Mouse (Mus musculus) heart, embryonic 10.5 days (tissue): ENCODE data around the gene Arhgap31. TPM values are rescaled to one million over a fixed set of nuclear protein-coding genes. Genes with fewer than 3 reads are reported as not detected.
"Not testable (repeated sequence)": the region's sequence is repeated elsewhere in the genome, so short reads cannot be mapped to it uniquely, and the experiment has no call there.

Experiments
- DNase-seq: peaks from one replicate; pipeline ENCODE4 v3.0.0-alpha.2; 2017; ENCODE audit warnings: low spot score
- H3K27ac ChIP-seq: fragments of 300-500 bp; sonication (generic); 2 replicates; pipeline ENCODE4 v1.5.1; 2016; ENCODE audit warnings: mild to moderate bottlenecking
- H3K27me3 ChIP-seq: fragments of 300-500 bp; sonication (generic); 2 replicates; pipeline ENCODE4 v1.6.1; 2016; ENCODE audit warnings: mild to moderate bottlenecking; ENCODE audit not compliant: poor library complexity, insufficient read depth, severe bottlenecking
- H3K36me3 ChIP-seq: fragments of 300-500 bp; sonication (generic); 2 replicates; pipeline ENCODE4 v1.6.1; 2016; ENCODE audit warnings: mild to moderate bottlenecking, moderate library complexity
- H3K4me1 ChIP-seq: fragments of 300-500 bp; sonication (generic); 2 replicates; pipeline ENCODE4 v1.6.1; 2016; ENCODE audit warnings: mild to moderate bottlenecking
- H3K4me3 ChIP-seq: fragments of 300-500 bp; sonication (generic); 2 replicates; pipeline ENCODE4 v1.5.1; 2016; ENCODE audit warnings: mild to moderate bottlenecking, moderate library complexity
- H3K9me3 ChIP-seq: fragments of 300-500 bp; sonication (generic); 2 replicates; pipeline ENCODE4 v1.6.1; 2016; ENCODE audit warnings: mild to moderate bottlenecking, moderate library complexity
- WGBS: fragments of 180-500 bp; shearing (Covaris S2); methylation state at CpG from one replicate; pipeline ENCODE4 v1.1.7; 2016; 5-methylcytosine and 5-hydroxymethylcytosine counted together
- polyA plus RNA-seq: library from polyadenylated mRNA; unstranded; fragments of >200 nt; fragmentation: Nextera tagmentation; extraction: Ambion mirVana; gene quantifications from 2 replicates; pipeline ENCODE4 v1.2.1, GENCODE M21; 2016

Arhgap31 gene
- polyA plus RNA-seq, 1 experiment from 2014 or later, result 27.7 TPM

DNA sequence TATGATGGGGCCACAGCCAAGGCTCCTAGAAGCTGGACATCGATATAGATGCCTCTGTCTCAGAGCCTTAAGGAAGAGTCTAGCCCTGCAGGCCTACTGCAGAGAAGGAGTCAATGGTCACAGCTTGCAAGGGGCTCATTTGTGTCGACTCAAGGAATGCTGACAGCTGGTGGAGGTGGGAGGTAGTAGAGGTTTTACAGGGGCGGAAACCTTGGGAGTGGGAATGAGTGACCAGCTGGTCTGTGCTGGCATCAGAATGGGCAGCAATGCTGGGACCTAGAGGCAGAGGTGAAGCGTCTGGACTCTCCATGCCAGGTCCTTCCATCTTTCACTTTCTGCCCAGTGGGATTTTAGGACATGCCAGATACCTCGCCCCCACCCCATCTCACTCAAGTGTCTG, 17.5 kb downstream of the Arhgap31 start:
- WGBS, result 78% methylated on average over 5 of the region's 5 CpGs
- peaks cover 46% of the 10 kb centered on the region for H3K36me3 ChIP-seq
- H3K27ac ChIP-seq, result no peak overlapping the region
- DNase-seq, result no peak
- H3K4me3 ChIP-seq, result no peak overlapping the region
- no peaks in the 10 kb centered on the region for H3K27me3 ChIP-seq
- no peaks in the 10 kb centered on the region for H3K9me3 ChIP-seq
- H3K4me1 ChIP-seq, result peaks cover 34% of the 10 kb centered on the region

DNA sequence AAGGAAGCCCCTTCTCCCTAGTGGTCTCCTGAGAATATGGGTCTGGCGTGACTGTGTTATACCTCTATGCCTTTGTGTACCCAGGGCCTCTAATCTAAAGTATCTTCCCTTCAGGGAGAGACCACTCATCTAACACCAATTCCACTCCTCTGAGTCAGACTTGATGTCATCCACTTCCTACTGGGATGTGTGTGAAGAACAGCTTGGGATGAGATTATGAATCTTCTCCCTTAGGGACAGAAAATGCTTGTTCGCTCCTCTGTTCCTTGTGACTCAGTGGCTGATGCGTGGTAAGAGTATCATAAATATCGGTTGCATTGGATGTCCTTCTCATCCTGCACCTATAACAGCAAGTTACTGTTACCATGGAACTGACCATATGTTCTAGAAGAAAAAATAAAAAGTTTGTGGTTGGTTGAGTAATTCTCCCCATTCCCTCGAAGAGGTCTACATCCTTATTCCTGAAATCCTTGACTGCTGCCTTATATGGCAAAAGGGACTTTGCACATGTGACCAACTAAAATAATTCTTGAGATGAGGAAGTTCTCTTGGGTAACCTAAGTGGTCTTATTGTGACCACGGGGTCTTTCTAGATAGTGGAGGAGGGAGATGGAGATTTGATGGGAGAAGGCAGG, 18.1 kb downstream of the Arhgap31 start:
- H3K4me1 ChIP-seq, result peaks cover 34% of the 10 kb centered on the region
- H3K27ac ChIP-seq, result no peak overlapping the region
- no peak overlapping the region for H3K4me3 ChIP-seq
- H3K27me3 ChIP-seq, result no peaks in the 10 kb centered on the region
- no peaks in the 10 kb centered on the region for H3K9me3 ChIP-seq
- peaks cover 50% of the 10 kb centered on the region for H3K36me3 ChIP-seq
- 81% methylated on average over 6 of the region's 6 CpGs for WGBS
- no peak for DNase-seq

DNA sequence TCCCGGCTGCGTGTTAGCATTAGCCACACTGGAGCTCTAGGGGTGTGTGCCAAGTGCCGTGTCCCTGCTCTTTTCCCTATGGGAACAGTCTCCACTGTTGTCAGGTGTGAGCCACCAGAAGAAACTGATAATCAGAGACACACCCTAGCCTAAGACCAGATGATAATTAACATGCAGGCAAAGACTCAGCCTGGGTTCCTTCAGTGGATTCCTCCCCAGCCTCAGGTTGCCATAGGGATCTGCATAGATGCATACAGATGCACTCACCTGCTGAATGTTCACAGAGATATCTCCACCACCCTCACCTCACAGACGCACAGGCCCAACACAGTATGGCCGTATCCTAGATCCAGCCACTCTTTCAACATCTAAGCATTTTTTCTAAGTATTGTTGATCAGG, 22.6 kb downstream of the Arhgap31 start:
- Histone ChIP-seq H3K27ac (no peak overlapping the region), H3K27me3 (no peaks in the 10 kb centered on the region), H3K4me1 (peaks cover 49% of the 10 kb centered on the region), H3K9me3 (no peaks in the 10 kb centered on the region), H3K4me3 (no peak overlapping the region), H3K36me3 (peaks cover 64% of the 10 kb centered on the region)
- 82% methylated on average over 5 of the region's 5 CpGs for WGBS
- no peak for DNase-seq

DNA sequence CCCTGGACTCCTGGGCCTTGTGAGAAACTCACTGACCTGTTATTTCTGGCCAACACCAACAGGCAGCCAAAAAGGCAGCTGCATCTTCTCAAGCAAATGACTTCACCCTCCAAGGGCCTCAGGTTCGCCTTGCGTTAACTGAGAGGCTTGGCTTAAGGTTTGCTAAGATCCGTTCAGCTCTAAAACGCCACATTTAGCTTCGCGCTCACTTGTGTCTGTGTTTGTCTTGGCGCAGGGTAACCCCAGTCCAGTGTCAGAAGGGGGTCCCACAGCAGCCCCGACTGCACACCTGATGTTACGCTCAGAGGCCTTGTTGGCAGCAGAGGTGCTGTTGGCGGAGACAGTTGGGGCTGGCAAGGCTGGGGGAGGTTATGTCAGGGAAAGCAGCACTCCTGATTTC, 23.3 kb downstream of the Arhgap31 start:
- 83% methylated on average over 10 of the region's 10 CpGs for WGBS
- H3K4me3 ChIP-seq, result no peak overlapping the region
- DNase-seq, result no peak
- H3K4me1 ChIP-seq, result peaks cover 46% of the 10 kb centered on the region
- H3K27me3 ChIP-seq, result no peaks in the 10 kb centered on the region
- H3K9me3 ChIP-seq, result no peaks in the 10 kb centered on the region
- H3K27ac ChIP-seq, result no peak overlapping the region
- peaks cover 67% of the 10 kb centered on the region for H3K36me3 ChIP-seq

DNA sequence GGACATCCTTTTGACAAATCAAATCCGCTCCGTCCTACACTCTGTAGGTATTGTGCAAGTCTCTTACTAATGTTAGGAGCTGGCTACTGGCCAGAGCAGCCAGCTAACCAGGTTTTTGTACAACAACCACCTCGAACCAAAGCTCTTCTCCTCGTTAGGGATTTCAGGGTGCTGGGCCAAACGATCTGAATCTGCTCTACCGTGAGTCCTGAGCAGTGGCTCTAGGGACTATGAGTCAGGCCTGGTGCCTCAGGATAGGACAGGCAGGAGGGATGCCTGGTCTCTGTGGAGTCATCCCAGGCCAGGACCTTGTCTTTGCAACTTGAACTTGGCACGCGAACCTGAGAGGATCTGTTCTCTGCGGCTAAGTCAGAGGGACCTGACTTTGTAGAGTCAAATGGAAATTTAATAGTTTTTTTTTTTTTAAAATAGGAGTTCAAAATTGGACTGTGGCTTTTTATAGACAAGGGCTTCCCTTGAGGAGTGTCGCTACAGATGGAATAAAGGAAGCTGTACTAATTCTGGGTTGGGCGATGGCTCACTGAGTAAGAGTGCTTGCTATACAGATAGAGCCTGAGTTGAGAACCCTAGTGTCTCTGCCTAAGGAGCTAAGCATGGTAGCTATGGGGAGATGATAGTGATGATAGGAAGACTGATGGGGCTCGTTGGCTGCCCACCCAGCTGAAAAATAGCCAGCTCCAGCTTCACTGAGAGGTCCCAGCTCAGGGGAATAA, 24.4 kb downstream of the Arhgap31 start:
- no peak for DNase-seq
- Histone ChIP-seq H3K36me3 (peaks cover 63% of the 10 kb centered on the region), H3K27ac (peak overlapping the region; percentile 42; the same call in 1 of the 2 replicates)

DNA sequence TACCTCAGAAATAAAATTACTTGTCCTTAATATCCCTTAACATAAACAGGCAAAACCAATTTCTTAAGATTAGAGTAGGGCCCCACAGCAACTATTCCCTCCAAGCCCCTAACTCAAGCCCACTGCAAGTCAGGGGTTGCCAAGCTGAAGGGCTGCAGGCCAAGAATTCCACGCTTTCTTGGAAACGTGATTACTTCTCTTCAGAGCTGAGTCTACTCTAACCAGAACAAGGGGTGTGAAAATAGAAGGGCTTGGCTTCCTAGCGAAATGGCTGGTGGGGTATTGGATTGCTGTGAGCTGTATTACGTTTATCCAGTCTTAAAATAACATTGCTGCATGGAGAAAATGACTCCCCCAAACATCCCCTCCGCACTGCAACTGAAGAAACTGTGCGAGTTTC, 25.4 kb downstream of the Arhgap31 start:
- peak overlapping the region; percentile 16; the same call in 1 of the 2 replicates for H3K27ac ChIP-seq
- H3K9me3 ChIP-seq, result no peaks in the 10 kb centered on the region
- no peaks in the 10 kb centered on the region for H3K27me3 ChIP-seq
- DNase-seq, result no peak
- peaks cover 46% of the 10 kb centered on the region for H3K4me1 ChIP-seq
- no peak overlapping the region for H3K4me3 ChIP-seq
- H3K36me3 ChIP-seq, result peaks cover 56% of the 10 kb centered on the region
- 61% methylated on average over 6 of the region's 6 CpGs for WGBS

More for the DNA sequence above, 24.4 kb downstream of the Arhgap31 start:
- H3K9me3 ChIP-seq, result no peaks in the 10 kb centered on the region
- H3K4me1 ChIP-seq, result peaks cover 46% of the 10 kb centered on the region
- H3K4me3 ChIP-seq, result no peak overlapping the region
- WGBS, result 83% methylated on average over 12 of the region's 12 CpGs
- no peaks in the 10 kb centered on the region for H3K27me3 ChIP-seq

DNA sequence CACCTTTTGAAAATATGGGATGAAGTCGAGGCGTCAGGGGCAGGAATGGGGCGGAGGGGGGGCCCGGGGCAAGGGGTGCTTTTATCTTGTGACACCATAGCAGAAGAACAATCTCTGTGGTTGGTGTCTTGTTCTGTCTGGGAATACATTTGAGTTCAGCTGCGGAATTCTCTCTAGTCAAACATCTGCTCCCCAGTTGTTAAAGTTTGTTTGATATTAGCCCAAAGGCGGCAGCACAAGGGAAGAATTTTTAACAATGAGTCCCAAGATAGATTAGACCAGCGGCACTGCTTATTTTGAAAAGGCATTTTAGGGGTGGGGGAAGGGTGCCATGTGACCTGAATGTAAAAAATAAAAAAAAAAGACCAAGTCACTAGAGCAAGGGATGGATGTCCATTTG, 30.0 kb downstream of the Arhgap31 start:
- H3K4me1 ChIP-seq, result peaks cover 29% of the 10 kb centered on the region

DNA sequence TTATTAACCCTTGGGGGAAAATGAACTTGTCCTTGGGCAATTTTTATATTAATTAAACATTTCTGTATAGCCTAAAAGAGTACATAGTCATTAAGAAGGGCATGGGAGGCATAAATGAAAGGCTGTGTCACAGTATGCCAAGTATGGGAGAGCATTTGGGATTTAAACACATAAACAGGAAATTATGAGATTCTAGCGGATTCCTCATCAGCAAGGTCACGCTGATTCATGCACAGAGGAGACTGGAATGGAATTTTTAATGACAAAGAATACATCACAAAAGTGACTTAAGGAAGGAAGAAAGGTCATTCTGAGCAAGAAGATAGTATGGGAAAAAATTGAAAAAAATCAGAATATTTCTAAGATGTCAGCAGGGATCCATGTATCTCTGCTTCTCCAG, 31.8 kb downstream of the Arhgap31 start:
- no peaks in the 10 kb centered on the region for H3K27me3 ChIP-seq
- H3K27ac ChIP-seq, result no peak overlapping the region
- H3K36me3 ChIP-seq, result peaks cover 19% of the 10 kb centered on the region
- H3K9me3 ChIP-seq, result no peaks in the 10 kb centered on the region
- peaks cover 19% of the 10 kb centered on the region for H3K4me1 ChIP-seq
- DNase-seq, result no peak
- 85% methylated on average over 2 of the region's 2 CpGs for WGBS
- no peak overlapping the region for H3K4me3 ChIP-seq

More for the DNA sequence above, 30.0 kb downstream of the Arhgap31 start:
- H3K27me3 ChIP-seq, result no peaks in the 10 kb centered on the region
- H3K4me3 ChIP-seq, result no peak overlapping the region
- H3K36me3 ChIP-seq, result peaks cover 31% of the 10 kb centered on the region
- DNase-seq, result no peak
- 62% methylated on average over 7 of the region's 7 CpGs for WGBS
- no peak overlapping the region for H3K27ac ChIP-seq
- H3K9me3 ChIP-seq, result no peaks in the 10 kb centered on the region

DNA sequence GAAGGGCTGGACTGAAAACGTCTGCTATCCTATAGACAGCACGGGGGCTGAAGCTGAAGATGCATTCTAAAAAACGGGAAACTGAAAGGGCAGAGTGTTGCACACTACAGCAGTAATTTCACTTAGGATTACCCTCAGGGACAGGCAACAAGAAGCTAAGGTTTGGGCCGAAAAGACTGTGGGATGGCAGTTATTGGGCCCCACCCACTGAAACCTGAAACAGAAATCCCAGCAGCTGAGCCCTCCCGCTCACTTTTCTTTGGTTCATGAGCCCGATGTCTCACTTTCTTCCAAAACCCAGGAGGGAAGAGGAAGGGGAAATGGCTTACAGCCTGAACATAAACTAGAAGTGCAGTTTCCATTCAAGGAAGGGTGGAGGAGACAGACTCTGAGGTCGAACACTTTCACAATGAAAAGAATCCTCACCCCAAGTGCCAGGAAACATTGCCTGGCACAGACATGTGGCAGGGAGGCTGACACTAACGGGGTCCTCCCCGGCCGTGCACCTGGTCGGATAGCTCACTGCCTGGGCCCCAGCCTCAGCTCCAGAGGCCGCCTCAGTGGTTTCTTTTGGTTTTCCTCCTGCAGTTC, 33.5 kb downstream of the Arhgap31 start:
- Histone ChIP-seq H3K27ac (peak overlapping the region; percentile 47; the same call in 1 of the 2 replicates), H3K9me3 (no peaks in the 10 kb centered on the region; the same call in 1 of the 2 replicates), H3K36me3 (peaks cover 5% of the 10 kb centered on the region; the same call in 1 of the 2 replicates), H3K27me3 (no peaks in the 10 kb centered on the region), H3K4me1 (peaks cover 37% of the 10 kb centered on the region), H3K4me3 (no peak overlapping the region)
- WGBS, result 51% methylated on average over 12 of the region's 12 CpGs
- DNase-seq, result no peak

DNA sequence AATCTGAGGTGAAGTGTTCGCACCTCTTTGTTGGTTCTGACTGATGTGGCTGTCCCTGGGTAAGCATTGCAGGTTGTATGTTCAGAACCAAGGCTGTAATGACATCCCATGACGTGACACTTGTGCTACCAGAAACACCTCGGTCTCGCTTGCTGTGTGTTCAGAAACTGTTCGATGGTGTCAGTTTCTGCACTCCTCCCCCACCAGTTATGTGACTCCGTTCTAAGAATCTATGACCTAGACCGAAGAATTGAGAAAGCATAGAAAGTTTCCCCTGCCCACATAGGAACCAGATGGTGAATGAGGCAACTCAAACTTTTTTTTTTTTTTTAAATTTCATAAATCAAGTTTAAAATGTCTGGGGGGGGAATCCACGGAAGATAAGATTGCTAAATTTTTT, 34.2 kb downstream of the Arhgap31 start:
- Histone ChIP-seq H3K27me3 (no peaks in the 10 kb centered on the region), H3K36me3 (peaks cover 3% of the 10 kb centered on the region; the same call in 1 of the 2 replicates), H3K27ac (no peak overlapping the region), H3K4me3 (no peak overlapping the region), H3K4me1 (peaks cover 44% of the 10 kb centered on the region), H3K9me3 (no peaks in the 10 kb centered on the region; the same call in 1 of the 2 replicates)
- DNase-seq, result no peak
- WGBS, result 86% methylated on average over 8 of the region's 8 CpGs

DNA sequence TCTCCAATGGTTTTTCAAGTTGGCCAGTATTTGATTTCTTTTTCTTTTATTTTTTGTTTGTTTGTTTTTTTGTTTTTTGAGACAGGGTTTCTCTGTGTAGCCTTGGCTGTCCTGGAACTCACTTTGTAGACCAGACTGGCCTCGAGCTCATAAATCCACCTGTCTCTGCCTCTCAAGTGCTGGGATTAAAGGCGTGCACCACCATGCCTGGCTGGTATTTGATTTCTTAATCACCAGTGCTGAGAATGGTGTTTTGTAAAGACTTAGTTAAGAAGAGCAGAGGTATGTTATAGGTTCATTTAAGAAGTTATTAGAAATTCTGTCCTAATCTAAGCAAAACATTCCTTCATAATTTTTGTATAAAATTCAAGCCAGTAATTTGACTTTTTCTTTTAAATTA, 35.1 kb downstream of the Arhgap31 start:
- H3K27me3 ChIP-seq, DNase-seq: not testable (repeated sequence)
- peaks cover 53% of the 10 kb centered on the region for H3K4me1 ChIP-seq

DNA sequence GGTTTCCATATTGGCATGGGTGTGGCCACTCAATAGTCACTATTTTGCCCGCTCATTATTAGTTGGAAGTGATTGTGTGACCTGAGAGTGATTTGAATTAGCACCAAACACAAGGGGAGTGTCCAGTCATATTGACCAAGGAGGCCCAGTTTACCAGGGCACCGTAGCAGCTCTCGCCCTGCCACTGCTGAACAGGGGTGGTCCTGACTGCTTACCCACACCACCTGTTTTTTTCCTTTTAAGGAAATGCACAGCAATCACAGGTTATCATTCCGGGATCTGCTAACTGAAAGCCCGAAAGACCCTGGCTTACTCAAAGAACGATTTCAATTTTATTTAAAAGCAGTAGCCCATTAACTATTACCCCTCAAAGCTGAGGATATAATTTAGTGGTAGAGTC, 35.9 kb downstream of the Arhgap31 start:
- no peaks in the 10 kb centered on the region for H3K27me3 ChIP-seq
- peaks cover 9% of the 10 kb centered on the region for H3K36me3 ChIP-seq
- DNase-seq, result peak; percentile 57
- WGBS, result 91% methylated on average over 6 of the region's 6 CpGs
- no peaks in the 10 kb centered on the region; the same call in 1 of the 2 replicates for H3K9me3 ChIP-seq
- peaks cover 60% of the 10 kb centered on the region for H3K4me1 ChIP-seq
- no peak overlapping the region for H3K4me3 ChIP-seq
- no peak overlapping the region for H3K27ac ChIP-seq

More for the DNA sequence above, 35.1 kb downstream of the Arhgap31 start:
- not testable (repeated sequence) for H3K9me3 ChIP-seq, H3K27ac ChIP-seq, H3K36me3 ChIP-seq, H3K4me3 ChIP-seq
- WGBS, result 77% methylated on average over 2 of the region's 2 CpGs

DNA sequence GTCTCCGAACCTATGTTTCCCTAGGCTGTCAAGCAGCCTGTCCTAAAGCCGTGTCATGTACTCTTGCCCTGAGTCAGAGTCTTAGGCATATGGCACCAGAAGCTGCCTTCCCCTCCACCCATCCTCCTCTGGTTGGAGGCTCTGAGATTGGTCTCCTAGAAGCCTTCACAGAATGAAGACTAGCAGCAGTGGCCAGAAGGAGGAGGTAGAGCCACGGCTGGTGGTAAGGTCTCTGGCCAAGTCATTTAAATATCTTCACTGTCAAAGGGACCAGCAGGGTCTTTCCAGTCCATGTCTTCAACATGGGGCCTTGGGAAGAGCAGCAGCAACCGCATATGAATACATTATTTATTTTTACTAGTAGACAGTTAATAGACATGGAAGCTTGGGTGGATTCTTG, 36.4 kb downstream of the Arhgap31 start:
- no peaks in the 10 kb centered on the region; the same call in 1 of the 2 replicates for H3K9me3 ChIP-seq
- peaks cover 9% of the 10 kb centered on the region for H3K36me3 ChIP-seq
- H3K4me1 ChIP-seq, result peaks cover 66% of the 10 kb centered on the region
- WGBS, result 84% methylated on average over 4 of the region's 4 CpGs
- H3K27me3 ChIP-seq, result no peaks in the 10 kb centered on the region
- H3K4me3 ChIP-seq, result no peak overlapping the region
- peak; percentile 59 for DNase-seq
- H3K27ac ChIP-seq, result no peak overlapping the region
